Mouse (Mus musculus): ENCODE results near the gene H60b. TPM values are rescaled to one million over a fixed set of nuclear protein-coding genes. Genes with fewer than 3 reads are reported as not detected.

Gene H60b
- polyA plus RNA-seq, 1 experiment from 2014 or later, result 0.57 TPM

- H3K4me3 ChIP-seq (ENCODE audit: low read depth, low read length), result no peak overlapping the region
- H3K9me3 ChIP-seq (ENCODE audit: control insufficient read depth, low read length), result no peaks in the 10 kb centered on the region
- no peaks in the 10 kb centered on the region for H3K36me3 ChIP-seq (ENCODE audit: control insufficient read depth, insufficient read depth, low read length)
- 76% methylated on average over 1 of the region's 1 CpGs for WGBS
- no peak overlapping the region for H3K4me2 ChIP-seq (ENCODE audit: low read depth)
- no peak overlapping the region for H3K27ac ChIP-seq (ENCODE audit: low read depth, low read length)
- no peaks in the 10 kb centered on the region for H3K4me1 ChIP-seq (ENCODE audit: control insufficient read depth, insufficient read depth, low read length)
- no peaks in the 10 kb centered on the region for H3K27me3 ChIP-seq (ENCODE audit: control insufficient read depth, insufficient read depth, low read length)
- ATAC-seq (ENCODE audit: insufficient read depth, low FRiP score, low TSS enrichment), result no peak
- DNase-seq (ENCODE audit: low spot score), result no peak
- no peak overlapping the region for H3K9ac ChIP-seq (ENCODE audit: low read length)
Measured at GRCm38 (mm10) chr10:22308221-22308620, 149.8 kb downstream of the H60b start.

GRCm38 (mm10) chr10:22322858-22323257 lies 164.5 kb downstream of the H60b start:
- H3K4me3 ChIP-seq (ENCODE audit: low read depth, low read length), result no peak overlapping the region
- ATAC-seq (ENCODE audit: insufficient read depth, low FRiP score, low TSS enrichment) (no peak), DNase-seq (ENCODE audit: low spot score) (no peak)
- no peak overlapping the region for H3K27ac ChIP-seq (ENCODE audit: low read depth, low read length)
- 93% methylated on average over 2 of the region's 2 CpGs for WGBS
- no peak overlapping the region for H3K9ac ChIP-seq (ENCODE audit: low read length)
- no peaks in the 10 kb centered on the region for H3K36me3 ChIP-seq (ENCODE audit: control insufficient read depth, insufficient read depth, low read length)
- H3K9me3 ChIP-seq (ENCODE audit: control insufficient read depth, low read length), result no peaks in the 10 kb centered on the region
- H3K4me1 ChIP-seq (ENCODE audit: control insufficient read depth, insufficient read depth, low read length), result no peaks in the 10 kb centered on the region
- no peak overlapping the region for H3K4me2 ChIP-seq (ENCODE audit: low read depth)
- H3K27me3 ChIP-seq (ENCODE audit: control insufficient read depth, insufficient read depth, low read length), result no peaks in the 10 kb centered on the region

Other genes starting within 250 kb of the H60b start
- gene 4930444G20Rik, start 90.5 kb upstream of the H60b start, polyA plus RNA-seq (2014; fragmentation: Nextera tagmentation; extraction: Ambion mirVana), result not detected in 2 replicates
- gene E030030I06Rik, start 9.3 kb upstream of the H60b start, polyA plus RNA-seq (2014; fragmentation: Nextera tagmentation; extraction: Ambion mirVana), result 10.1 and 16.1 TPM in 2 replicates
- gene Raet1e, start within 50 bp of the H60b start, polyA plus RNA-seq (2014; fragmentation: Nextera tagmentation; extraction: Ambion mirVana), result 10.4 and 10.9 TPM in 2 replicates
- gene Raet1d, start 202.0 kb downstream of the H60b start, polyA plus RNA-seq (2014; fragmentation: Nextera tagmentation; extraction: Ambion mirVana), result 12.7 and 13.6 TPM in 2 replicates

Data from neural tube, embryonic 11.5 days (tissue).